Mouse (Mus musculus) cerebellum, adult (tissue): ENCODE results near the gene Mpeg1.

Source experiments
- ATAC-seq: cut with Nextera tagmentation; 2 replicates; pipeline ENCODE4 v1.9.2; 2017; ENCODE audit warnings: mild to moderate bottlenecking, moderate library complexity, mixed read lengths; ENCODE audit not compliant: insufficient number of reproducible peaks, low FRiP score, low TSS enrichment

The Mpeg1 gene

DNA sequence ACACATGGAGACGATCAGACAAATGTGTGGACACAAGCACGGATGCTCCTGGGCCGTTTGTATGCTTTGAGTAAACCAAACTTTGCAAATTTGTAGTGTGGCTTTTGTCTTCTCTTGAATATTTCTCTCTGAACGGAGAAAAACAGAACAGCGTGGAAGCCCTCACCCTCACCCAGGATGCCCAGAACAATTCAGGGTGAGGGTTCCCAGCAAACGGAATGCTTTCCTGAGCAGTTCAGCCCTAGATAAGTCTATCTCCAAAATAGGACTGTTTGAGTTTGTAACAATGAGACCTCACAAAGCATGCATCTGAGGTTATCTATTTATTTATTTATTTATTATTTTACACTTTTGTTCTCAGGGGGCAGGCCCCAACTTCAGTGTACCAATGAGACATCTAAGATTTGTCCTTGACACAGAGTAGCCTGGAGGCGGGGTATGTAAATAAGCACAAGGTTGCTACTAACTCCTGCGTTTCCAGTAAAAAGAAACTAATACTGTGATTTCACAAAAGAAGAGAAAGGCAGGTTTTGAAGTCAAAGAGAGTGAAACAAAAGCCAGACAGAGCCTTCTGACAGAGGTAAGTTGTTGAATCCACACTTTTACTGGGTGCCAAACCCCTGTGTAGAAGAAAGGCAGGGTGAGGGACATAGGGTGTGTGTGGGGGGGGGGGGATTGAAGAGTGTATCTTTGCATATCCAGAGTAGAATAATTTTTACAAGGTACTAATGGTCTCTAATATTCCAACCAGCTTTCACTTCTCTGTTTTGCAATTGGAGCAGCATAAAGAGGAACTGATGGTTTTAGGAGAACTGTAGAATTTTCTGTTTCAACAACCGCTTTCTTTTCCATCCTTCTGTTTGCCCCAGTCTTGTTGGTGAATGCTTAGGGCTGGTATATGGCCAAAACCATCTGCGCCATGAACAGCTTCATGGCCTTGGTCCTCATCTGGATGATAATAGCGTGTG is at the start of gene Mpeg1:
Gene Mpeg1 (plus strand): TSS at position 498 of the 968 bp plus-strand sequence.
- no peak for ATAC-seq

DNA sequence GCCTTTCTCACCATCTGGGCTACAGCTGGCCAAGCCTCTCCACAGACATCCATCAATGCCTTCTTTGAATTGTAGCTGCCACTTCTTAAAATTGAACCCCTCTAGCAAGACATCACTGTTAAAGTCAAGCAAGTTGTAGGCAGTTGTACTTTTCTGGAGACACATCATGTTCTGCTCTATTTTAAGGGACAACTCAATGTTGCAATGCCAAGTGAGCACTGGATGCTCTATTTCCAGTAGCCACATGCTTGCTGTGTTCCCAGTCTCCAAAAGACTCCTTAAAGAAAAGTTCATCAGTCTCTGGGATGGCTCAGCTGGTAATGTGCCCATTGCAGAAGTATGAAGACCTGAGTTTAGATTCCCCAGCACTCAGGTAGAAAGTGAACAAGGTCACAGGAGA is 46.8 kb upstream of the Mpeg1 start:
- ATAC-seq = no peak

DNA sequence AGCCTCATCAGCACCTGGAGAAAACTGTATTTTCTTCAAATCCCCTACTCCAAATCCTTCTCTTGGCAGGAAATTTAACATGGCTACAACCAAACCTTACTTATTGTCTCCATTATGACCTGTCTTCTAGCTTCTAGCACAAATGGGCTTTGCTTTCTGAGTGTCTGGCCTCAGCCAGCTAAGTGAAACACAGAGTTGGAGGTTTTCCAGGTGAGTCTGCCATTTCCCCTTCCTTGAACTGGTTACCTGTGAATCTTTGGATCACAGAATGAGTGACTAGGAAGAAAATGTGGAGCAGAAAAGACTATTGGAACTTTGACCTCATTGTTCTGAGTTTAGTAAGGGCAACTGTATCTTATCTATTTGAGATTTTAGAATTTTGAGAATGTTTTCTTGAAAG is 43.2 kb upstream of the Mpeg1 start, which contains the start of gene Olfr1441:
Gene Olfr1441 (plus strand): TSS at position 73 of the 400 bp plus-strand sequence.
- ATAC-seq = no peak

DNA sequence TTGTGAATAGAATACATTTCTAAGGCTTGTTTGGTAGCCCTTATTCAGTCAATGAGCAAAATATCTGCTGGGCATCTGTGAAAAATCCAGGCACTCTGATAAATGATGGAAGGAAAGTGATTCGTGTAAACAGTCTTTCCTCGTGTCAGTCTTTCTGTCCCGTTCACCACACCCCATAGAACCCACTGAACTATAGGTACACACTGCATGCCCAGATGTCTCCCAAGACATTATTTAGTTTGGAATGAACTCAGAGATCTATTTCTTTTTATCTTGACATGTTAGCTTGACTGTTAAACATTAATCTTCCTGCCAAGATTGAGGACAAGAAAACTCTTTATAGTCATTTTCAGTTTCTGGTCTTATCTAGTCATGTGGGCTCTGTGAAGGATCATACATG is 42.3 kb upstream of the Mpeg1 start:
- no peak for ATAC-seq

DNA sequence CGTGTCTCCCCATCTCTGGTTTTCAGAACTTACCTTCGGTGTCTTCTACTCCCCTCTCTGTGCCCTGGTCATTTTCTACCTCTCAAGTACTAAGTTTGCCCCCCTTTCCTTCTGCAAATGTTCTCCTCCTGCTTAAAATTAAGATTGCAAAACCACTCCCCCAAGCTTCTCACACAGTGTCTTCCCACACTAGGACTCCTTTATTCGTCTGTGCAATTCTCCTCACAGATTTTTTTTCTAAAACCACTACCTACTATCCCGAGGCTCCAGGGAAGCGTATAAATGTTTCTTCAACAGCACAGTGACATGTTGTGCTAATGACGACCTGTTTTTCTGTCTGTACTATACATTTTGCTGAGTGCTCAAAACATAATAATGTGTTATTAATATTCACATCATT is 40.0 kb upstream of the Mpeg1 start:
- no peak for ATAC-seq

DNA sequence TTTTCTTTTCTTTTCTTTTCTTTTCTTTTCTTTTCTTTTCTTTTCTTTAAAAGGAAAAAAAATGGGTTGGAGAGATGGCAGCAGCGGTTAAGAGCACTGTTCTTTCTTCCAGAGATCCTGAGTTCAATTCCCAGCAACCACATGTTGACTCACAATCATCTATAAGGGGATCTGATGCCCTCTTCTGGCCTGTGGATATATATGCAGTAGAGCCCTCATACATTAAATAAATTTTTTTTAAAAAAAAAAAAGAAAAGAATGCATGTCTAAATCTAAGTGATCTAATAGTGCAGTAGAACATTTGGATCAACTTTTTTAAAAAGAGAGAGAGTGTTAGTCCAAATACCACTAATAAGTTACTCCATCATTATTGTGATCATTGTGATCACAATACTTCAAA is 38.9 kb upstream of the Mpeg1 start:
- ATAC-seq = no peak

DNA sequence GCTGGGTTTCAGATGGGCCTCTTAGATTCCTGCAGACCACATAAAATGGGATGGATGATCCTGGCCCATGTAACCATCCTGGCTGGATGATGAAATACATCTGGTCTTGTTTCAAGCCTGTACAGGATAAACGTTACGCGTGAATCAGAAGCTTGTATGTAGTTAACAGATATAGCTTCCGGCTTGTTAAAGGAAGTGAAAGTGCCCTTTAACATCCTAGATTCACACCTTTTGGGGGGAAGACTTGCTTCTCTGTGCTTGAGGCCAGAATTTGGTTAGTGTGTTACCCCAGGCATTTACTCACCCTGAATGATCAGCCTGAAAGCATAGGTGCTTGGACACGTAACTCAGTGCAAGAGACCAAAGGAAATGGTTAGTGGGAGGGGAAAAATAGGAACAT is 33.5 kb upstream of the Mpeg1 start:
- ATAC-seq = no peak

DNA sequence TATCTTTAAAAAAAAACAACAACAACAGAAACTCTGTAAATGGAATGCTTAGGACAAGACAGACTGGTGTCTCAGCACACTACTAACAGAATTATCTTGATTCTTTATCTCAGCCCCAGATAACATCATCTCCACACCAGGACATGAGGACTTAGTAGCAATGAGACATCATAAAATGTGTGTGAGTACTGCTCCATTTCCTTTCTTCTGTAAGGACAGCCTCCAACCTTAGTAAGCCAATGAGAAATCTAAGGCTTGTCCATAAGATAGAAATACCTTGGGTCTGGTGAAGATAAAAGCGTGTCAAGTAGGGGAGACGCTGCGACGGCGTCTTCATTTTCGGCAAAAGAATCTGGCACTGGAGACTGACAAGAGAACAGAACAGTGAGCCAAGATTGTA is 33.0 kb upstream of the Mpeg1 start, which contains the start of gene Pfpl:
Gene Pfpl (plus strand): TSS at position 301 of the 400 bp plus-strand sequence.
- ATAC-seq = no peak

DNA sequence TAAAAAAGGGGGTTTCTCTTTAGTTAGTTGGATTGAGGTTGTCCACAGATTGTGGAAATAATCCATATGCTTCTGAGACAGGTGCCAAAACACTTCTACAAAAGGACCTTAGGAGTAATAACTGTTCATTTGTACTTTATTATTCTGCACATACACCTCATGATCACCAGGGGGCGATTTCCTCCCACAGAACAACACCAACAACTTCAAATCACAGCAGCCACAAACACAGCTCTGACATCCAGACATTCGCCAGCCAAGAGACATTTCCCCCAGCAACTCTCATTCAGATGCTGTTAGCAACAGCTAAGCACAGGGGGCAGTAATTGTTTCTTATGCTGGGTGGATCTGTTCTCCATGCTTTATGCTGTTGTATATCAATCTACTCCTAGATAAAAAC is 27.5 kb upstream of the Mpeg1 start:
- ATAC-seq = no peak

DNA sequence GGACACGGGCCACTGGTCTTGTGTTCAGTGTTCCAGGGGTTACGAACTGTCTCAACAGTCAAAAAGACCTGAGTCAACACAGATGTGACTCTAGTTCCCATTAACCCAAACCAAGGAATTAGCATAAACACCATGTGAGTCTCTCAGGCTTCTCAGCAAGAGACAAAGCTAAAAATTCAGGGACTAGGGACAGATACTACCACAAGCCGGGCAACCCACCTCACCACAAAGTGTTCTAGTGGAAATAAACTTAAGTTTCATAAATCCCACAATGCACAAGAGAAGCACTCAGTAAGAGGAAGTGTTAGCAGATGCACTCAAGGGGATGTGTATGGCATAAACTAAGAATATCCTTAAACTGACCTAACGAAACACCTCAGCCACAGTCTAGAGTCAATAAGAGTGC is 25.6 kb upstream of the Mpeg1 start:
- no peak for ATAC-seq

DNA sequence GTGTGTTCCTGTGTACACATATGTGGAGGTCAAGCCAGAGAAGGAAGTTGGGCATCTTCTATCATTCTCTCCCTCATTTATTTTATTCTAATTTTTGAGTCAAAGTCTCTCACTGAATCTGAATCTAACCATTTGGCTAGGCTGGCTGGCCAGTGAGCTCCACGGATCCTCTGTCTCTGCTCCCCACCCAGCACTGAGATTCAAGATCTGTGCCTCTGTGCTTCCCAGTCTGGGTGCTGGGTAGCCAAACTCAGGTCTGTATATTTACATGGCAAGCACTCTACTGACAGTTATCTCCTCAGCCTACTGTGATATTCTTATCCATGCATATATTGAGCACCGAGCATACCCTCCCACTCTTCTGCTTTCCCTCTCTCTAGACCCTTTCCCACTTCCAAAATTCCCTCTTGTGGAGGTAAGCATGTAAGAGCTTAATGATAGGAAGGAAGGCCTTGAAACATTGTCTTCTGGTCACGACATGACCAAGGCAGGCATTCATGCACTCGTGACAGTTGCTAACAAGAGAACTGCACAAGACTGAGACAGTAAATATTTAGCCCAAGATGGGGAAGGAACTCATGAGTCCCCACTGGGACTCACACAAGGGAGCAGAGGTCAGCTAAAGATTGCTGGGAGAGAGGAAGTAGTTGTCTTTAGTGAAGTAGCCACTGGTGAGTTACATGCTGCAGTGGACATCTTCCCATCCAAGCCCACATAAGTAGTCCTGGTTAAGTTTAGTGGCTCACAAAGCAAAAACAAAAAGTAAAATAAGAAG is 24.6 kb upstream of the Mpeg1 start:
- ATAC-seq = no peak

DNA sequence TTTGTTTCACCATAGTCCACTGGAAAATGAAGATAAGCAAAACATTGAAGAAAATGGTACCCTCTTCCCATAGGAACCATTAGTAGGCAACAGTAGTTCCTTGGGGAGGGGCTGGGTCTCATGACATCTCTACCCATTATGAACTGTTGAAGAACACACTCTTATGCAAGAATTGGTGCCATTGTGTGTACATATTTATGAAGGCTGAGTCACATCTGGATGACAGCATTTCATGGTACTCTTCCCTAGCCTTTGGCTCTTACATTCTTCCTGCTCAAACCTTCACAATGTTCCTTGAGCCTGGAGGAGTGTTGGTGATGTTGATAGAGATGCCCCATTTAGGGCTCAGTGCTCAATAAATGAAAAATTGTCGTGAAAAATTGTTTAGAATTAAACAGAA is 21.0 kb upstream of the Mpeg1 start:
- no peak for ATAC-seq

DNA sequence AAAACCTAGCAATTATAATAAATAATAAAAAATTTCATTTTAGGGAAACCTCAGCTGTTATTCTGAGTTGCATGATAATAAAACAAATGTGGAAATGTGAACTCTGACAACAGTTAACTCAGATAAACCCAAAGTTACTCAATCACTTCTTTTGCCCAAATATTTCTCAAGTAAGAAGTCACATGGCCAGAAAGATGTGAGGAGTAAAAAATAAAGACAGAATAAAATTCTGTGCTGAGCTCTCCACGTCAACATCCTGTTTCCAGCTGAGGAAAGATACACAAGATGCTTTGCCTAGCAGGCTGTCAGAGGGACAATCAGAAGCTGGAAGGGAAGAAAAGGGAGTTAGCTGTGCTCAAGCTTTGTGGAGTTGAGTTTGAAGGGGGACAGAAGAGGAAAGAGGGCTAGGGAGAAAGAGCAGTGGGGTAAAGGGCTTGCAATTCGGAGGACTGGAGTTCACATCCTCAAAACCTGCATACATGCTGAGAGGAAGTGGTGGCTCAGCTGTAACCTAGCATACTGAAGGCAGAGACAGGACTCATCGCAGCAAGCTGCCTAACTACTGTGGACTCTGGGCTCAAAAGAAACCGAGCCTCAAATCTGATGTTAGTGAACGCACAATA is 20.4 kb upstream of the Mpeg1 start:
- no peak for ATAC-seq

DNA sequence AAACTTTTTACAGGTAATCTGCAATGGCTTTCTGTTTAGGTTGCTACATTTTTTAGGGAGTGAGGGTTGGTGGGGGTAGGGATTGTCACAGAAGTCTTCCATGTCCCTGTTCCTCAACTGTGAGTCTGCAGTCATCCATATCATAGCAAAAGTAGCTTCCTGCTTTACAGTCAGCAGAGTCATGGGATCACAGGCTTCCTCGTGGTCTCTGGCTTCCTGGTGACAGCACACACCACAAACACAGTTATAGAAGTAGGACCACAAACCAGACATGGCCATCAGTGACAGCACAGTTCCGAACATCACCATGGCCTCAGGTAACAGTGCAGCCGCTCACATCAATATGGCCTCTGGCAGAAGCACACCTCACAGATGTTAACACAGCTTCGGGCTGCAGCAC is 18.0 kb upstream of the Mpeg1 start:
- ATAC-seq = no peak

DNA sequence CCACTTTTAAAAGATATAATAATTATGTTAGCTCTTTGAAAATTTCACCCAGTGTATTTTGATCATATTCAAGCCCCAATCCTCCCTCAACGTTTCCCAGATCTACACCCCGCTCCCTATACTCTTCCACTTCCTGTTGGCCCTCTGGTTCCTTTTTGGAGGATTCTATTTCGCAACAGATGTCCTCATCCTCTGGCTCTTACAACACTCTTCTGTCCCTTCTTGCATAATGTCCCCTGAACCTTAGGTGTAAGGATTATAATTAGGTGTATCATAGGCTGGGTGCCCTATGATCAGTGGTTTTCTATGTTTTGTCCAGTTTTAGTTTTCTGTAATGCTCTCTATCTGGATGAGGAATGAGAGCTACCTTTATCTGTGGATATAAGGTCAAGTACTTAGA is 15.6 kb upstream of the Mpeg1 start:
- ATAC-seq = no peak

DNA sequence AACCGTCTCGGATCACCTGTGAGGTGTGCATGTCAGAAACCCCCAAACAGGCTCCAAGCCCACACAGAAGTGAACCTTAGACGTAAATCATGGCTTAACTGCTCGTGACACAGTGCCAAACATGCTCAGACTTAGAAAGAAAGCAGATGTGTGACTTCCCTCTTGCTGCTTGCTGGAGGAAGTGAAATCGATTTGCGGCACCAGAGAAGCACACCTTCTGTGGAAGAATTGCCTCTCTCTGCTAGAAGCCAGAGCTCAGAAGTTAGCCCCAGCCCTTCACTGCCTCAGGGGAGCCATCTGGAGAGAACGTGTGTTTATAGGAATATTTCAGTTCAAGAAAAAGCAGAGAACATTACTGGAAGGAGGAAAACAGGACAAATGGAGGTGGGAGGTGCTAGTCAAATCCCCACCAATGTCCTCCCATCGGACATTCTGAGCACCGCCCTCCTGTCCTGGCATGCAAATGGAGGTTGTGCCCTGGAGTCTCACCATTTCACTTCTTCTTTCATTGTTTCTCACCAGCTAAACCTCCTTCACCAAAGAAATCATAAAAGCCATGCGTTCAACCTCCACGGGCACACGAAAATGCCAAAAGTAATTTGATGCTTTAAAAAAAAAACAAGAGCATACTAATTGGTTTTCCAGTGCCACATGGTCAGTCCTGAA is 3.0 kb upstream of the Mpeg1 start:
- no peak for ATAC-seq

DNA sequence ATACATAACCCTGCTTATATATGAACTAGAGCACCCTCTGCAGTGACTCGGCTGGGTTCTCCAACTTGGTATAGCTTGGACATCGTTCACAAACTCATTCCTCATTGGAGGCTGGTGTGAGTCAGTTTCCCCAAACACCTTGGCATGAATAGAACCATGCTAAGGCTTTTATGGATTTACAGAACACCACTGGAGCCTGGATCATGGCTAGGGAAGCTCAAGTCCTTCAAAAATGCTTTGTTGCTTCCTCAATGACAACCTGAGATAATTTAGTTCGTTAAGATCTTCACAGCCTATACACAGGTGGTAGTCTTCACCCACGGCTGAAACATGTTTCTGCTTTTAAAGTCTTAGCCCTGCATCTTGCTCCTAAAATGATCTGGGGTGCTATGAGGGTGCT is 1.1 kb upstream of the Mpeg1 start:
- no peak for ATAC-seq

DNA sequence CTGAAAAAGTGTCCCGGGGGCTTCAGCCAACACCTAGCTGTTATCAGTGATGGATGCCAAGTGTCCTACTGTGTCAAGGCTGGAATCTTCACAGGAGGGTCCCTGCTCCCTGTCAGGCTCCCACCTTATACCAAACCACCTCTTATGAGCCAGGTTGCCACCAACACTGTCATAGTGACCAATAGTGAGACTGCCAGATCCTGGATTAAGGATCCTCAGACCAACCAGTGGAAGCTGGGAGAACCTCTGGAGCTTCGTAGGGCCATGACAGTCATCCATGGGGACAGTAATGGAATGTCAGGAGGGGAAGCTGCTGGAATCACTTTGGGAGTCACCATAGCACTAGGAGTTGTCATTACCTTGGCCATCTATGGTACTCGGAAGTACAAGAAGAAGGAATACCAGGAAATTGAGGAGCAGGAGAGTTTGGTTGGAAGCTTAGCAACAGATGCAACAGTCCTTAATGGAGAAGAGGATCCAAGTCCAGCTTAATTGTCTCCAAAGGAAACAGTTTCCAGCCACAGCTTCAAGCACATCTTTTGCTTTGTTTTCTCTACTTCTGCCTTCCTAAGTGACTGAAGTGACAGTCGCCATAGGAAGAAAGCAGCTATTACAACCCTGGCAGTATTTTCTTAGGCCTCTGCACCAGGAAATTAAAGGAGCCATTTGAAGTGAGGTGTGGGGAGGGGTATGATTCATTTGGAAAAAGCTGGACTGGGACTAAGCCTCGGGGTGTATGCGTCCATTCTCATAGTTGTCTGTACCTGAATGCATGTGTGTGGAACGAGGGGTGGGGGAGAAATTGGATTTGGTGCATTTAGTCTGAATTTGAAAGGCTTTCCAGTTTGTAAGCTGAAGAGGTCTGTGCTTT is 2.5 kb downstream of the Mpeg1 start:
- no peak for ATAC-seq

DNA sequence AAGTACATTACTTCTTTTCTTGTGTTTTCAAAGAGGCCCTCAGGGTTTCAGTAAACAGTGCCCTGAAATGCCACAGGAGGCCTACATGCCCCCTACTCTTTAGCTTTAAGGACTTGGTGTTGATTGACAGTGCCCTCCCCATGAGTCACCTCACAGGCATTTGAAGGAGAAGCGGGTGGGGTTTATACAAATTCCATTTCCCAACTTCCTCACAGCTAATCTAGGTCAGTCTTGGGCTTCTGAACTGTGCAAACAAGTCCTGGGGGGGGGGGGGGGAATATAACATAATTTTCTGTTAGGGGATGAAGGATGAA is 3.1 kb downstream of the Mpeg1 start:
- no peak for ATAC-seq

DNA sequence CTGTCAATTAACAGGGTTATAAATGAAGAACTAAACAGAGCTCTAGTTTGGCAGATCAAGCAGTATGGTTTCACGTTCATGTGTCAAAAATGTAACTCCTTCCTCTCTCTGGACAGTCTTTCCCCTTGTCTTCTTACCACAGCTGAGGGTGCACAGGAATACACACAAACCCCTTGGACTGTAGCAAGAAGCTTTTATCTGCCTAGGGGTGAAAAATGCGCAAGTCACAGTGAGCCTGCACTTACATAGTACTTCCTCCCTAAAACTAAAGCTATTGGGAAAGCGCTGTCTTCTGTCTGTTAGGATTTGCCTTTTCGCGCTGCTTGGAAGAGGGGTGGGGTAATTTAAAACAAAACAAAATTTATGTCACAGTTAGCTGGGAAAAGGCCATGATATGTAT is 3.5 kb downstream of the Mpeg1 start:
- ATAC-seq = no peak
